Comparison of ENCODE assay signal across 15 mouse cellular contexts in genomic region chr1:127716441-127716840, GRCm38 (mm10). TPM values are rescaled to one million over a fixed set of nuclear protein-coding genes. Genes with fewer than 3 reads are reported as not detected.
DNase-seq lines count a peak whose midpoint lies in the region; ATAC-seq and TF ChIP-seq lines count a peak whose summit lies in the region.
"Had no signal": no experiment of that assay in that cellular context is flagged by ENCODE, and none has a peak within 500 bp of the region (broad histone marks: within the 10 kb centered on the region; RNA-seq: fewer than 3 reads in every experiment).

No protein-coding gene starts in this region.

- H3K4me2 ChIP-seq in heart, embryonic 12.5 days = no peak overlapping the region
- H3K4me2 ChIP-seq in midbrain, embryonic 11.5 days = no peak overlapping the region
- no peak overlapping the region for H3K4me2 ChIP-seq in hindbrain, postnatal 0 days (ENCODE audit: low read depth, low read length)

- no peak overlapping the region for H3K4me3 ChIP-seq in heart, embryonic 10.5 days
- H3K4me3 ChIP-seq in heart, embryonic 12.5 days = no peak overlapping the region
- no peak overlapping the region for H3K4me3 ChIP-seq in midbrain, embryonic 11.5 days (ENCODE audit: low read depth, low read length)
- no peak overlapping the region for H3K4me3 ChIP-seq in hindbrain, postnatal 0 days (ENCODE audit: low read length)
- H3K4me3 ChIP-seq: gastrocnemius, adult 2 months had no signal

- 58% methylated on average over 8 of the region's 8 CpGs for WGBS in heart, embryonic 10.5 days
- 40% methylated on average over 8 of the region's 8 CpGs for WGBS in heart, embryonic 12.5 days
- WGBS in midbrain, embryonic 11.5 days = 92% methylated on average over 8 of the region's 8 CpGs
- 84% methylated on average over 8 of the region's 8 CpGs for WGBS in hindbrain, postnatal 0 days

- ATAC-seq in heart, embryonic 12.5 days (ENCODE audit: insufficient number of reproducible peaks, low FRiP score) = no peak
- no peak for ATAC-seq in midbrain, embryonic 11.5 days (ENCODE audit: low FRiP score)
- ATAC-seq in hindbrain, postnatal 0 days = no peak
- ATAC-seq: intestine, postnatal 0 days had no signal

- H3K4me1 ChIP-seq in heart, embryonic 10.5 days = peaks cover 12% of the 10 kb centered on the region; the same call in 1 of the 2 replicates
- H3K4me1 ChIP-seq in heart, embryonic 12.5 days (replicated peaks) = peaks cover 16% of the 10 kb centered on the region
- H3K4me1 ChIP-seq in midbrain, embryonic 11.5 days (ENCODE audit: control insufficient read depth, insufficient read depth, low read length) = no peaks in the 10 kb centered on the region
- H3K4me1 ChIP-seq in hindbrain, postnatal 0 days (ENCODE audit: insufficient read depth, low read length) = no peaks in the 10 kb centered on the region

- no peaks in the 10 kb centered on the region for H3K27me3 ChIP-seq in heart, embryonic 10.5 days (ENCODE audit: insufficient read depth, poor library complexity, severe bottlenecking)
- no peaks in the 10 kb centered on the region for H3K27me3 ChIP-seq in heart, embryonic 12.5 days (replicated peaks)
- no peaks in the 10 kb centered on the region for H3K27me3 ChIP-seq in midbrain, embryonic 11.5 days (ENCODE audit: control insufficient read depth, insufficient read depth, low read length)
- no peaks in the 10 kb centered on the region for H3K27me3 ChIP-seq in hindbrain, postnatal 0 days (ENCODE audit: insufficient read depth, low read length)

- no peak overlapping the region for H3K27ac ChIP-seq in heart, embryonic 10.5 days
- peak overlapping the region; percentile 22; the same call in 1 of the 2 replicates for H3K27ac ChIP-seq in heart, embryonic 12.5 days (ENCODE audit: poor library complexity, severe bottlenecking)
- H3K27ac ChIP-seq in midbrain, embryonic 11.5 days (ENCODE audit: low read depth, low read length) = no peak overlapping the region
- H3K27ac ChIP-seq in hindbrain, postnatal 0 days = no peak overlapping the region
- H3K27ac ChIP-seq: gastrocnemius, adult 2 months had no signal

- no peak overlapping the region for H3K9ac ChIP-seq in heart, embryonic 12.5 days
- no peak overlapping the region for H3K9ac ChIP-seq in midbrain, embryonic 11.5 days (ENCODE audit: low read length)
- no peak overlapping the region for H3K9ac ChIP-seq in hindbrain, postnatal 0 days (replicated peaks; ENCODE audit: low read length)

- peak; percentile 88 for DNase-seq in heart, adult 11 months
- no peak for DNase-seq in heart, embryonic 10.5 days (ENCODE audit: low spot score)
- peak; percentile 15 to 58 for DNase-seq in layer of hippocampus, adult 18-20 months (ENCODE audit: low spot score in 2 of 2)
- DNase-seq in right cerebral cortex, postnatal 25 days = peak; percentile 17
- DNase-seq in midbrain, embryonic 11.5 days (ENCODE audit: low spot score, missing footprints) = no peak
- no peak for DNase-seq in hindbrain, postnatal 0 days (ENCODE audit: low spot score)
- DNase-seq in Muller cell, postnatal 12 days (ENCODE audit: inconsistent ontology term) = no peak
- DNase-seq: B cell, adult 2 months; cerebellum, adult 18-20 months; embryo, embryonic 11 days; gastrocnemius, adult 2 months; kidney, postnatal 4 days; thymus, adult 18-20 months had no signal

- H3K36me3 ChIP-seq in heart, embryonic 10.5 days = no peaks in the 10 kb centered on the region
- H3K36me3 ChIP-seq in heart, embryonic 12.5 days = no peaks in the 10 kb centered on the region
- no peaks in the 10 kb centered on the region for H3K36me3 ChIP-seq in midbrain, embryonic 11.5 days (ENCODE audit: control insufficient read depth, insufficient read depth, low read length)
- no peaks in the 10 kb centered on the region for H3K36me3 ChIP-seq in hindbrain, postnatal 0 days (ENCODE audit: insufficient read depth, low read length)

- TF ChIP-seq CTCF in hindbrain, postnatal 0 days (IDR thresholded peaks at IDR 0.05; ENCODE audit: low read depth) = no peak

- no peaks in the 10 kb centered on the region for H3K9me3 ChIP-seq in heart, embryonic 10.5 days
- H3K9me3 ChIP-seq in heart, embryonic 12.5 days (replicated peaks) = peaks cover 4% of the 10 kb centered on the region; the same call in 1 of the 2 replicates
- H3K9me3 ChIP-seq in midbrain, embryonic 11.5 days (ENCODE audit: control insufficient read depth, low read length) = no peaks in the 10 kb centered on the region
- H3K9me3 ChIP-seq in hindbrain, postnatal 0 days (ENCODE audit: low read length) = no peaks in the 10 kb centered on the region

RNA-seq across cellular contexts. Expression of gene Acmsd, which starts 12.8 kb away (rescaled TPM):
- 0.58 and 0.68 TPM in 2 replicates for polyA plus RNA-seq in heart, embryonic 10.5 days (2016; fragmentation: Nextera tagmentation; extraction: Ambion mirVana)
- polyA plus RNA-seq in heart, embryonic 12.5 days (2016; fragmentation: Nextera tagmentation; extraction: Ambion mirVana) = 0.18 and 0.42 TPM in 2 replicates
- total RNA-seq in layer of hippocampus, adult 18-20 months (2021) = not detected
- 0.12 and 0.50 TPM in 2 replicates for polyA plus RNA-seq in midbrain, embryonic 11.5 days (2014; fragmentation: Nextera tagmentation; extraction: Ambion mirVana)
- total RNA-seq in hindbrain, postnatal 0 days (2014; rRNA removed) = not detected in 2 replicates
- polyA plus RNA-seq in hindbrain, postnatal 0 days (2015; fragmentation: Nextera tagmentation; extraction: Ambion mirVana) = not detected in 2 replicates
- total RNA-seq: gastrocnemius, adult 2 months had no signal
- polyA plus RNA-seq: intestine, postnatal 0 days had no signal

RNA-seq across cellular contexts. Expression of gene Tmem163, which starts 37.1 kb away (rescaled TPM):
- polyA plus RNA-seq in heart, embryonic 10.5 days (2016; fragmentation: Nextera tagmentation; extraction: Ambion mirVana) = 27.6 and 29.7 TPM in 2 replicates
- polyA plus RNA-seq in heart, embryonic 12.5 days (2016; fragmentation: Nextera tagmentation; extraction: Ambion mirVana) = 29.3 and 35.0 TPM in 2 replicates
- total RNA-seq in layer of hippocampus, adult 18-20 months (2021) = 1 to 10 TPM; 5.7 to 7.0 TPM
- 41.1 and 43.1 TPM in 2 replicates for polyA plus RNA-seq in midbrain, embryonic 11.5 days (2014; fragmentation: Nextera tagmentation; extraction: Ambion mirVana)
- total RNA-seq in hindbrain, postnatal 0 days (2014; rRNA removed) = 56.0 and 56.6 TPM in 2 replicates
- 54.5 and 54.9 TPM in 2 replicates for polyA plus RNA-seq in hindbrain, postnatal 0 days (2015; fragmentation: Nextera tagmentation; extraction: Ambion mirVana)
- total RNA-seq: gastrocnemius, adult 2 months had no signal

RNA-seq across cellular contexts. Expression of gene Ccnt2, which starts 57.5 kb away (rescaled TPM):
- polyA plus RNA-seq in heart, embryonic 10.5 days (2016; fragmentation: Nextera tagmentation; extraction: Ambion mirVana) = 76.8 and 85.1 TPM in 2 replicates
- polyA plus RNA-seq in heart, embryonic 12.5 days (2016; fragmentation: Nextera tagmentation; extraction: Ambion mirVana) = 65.4 and 70.9 TPM in 2 replicates
- 10 to 100 TPM; 58.5 to 63.5 TPM for total RNA-seq in layer of hippocampus, adult 18-20 months (2021)
- 89.6 and 94.7 TPM in 2 replicates for polyA plus RNA-seq in midbrain, embryonic 11.5 days (2014; fragmentation: Nextera tagmentation; extraction: Ambion mirVana)
- total RNA-seq in hindbrain, postnatal 0 days (2014; rRNA removed) = 38.4 and 39.0 TPM in 2 replicates
- polyA plus RNA-seq in hindbrain, postnatal 0 days (2015; fragmentation: Nextera tagmentation; extraction: Ambion mirVana) = 28.8 and 29.8 TPM in 2 replicates

Comparison
In these comparisons a context has a peak if more than half of its experiments do, and no peak if none do; other contexts are left out.
1. DNase-seq: peak in heart, adult 11 months (single experiment), layer of hippocampus, adult 18-20 months (2 of 2) and right cerebral cortex, postnatal 25 days (single experiment); none in heart, embryonic 10.5 days (single experiment), midbrain, embryonic 11.5 days (single experiment), hindbrain, postnatal 0 days (single experiment) and Muller cell, postnatal 12 days (single experiment).